Mouse (Mus musculus) embryonic facial prominence, embryonic 11.5 days (tissue): Measurements from ENCODE around the gene Ap4b1. TPM values are rescaled to one million over a fixed set of nuclear protein-coding genes. Genes with fewer than 3 reads are reported as not detected.
A peak's percentile ranks its signal among the peaks of the same experiment; 100 is the strongest.
"Not testable (repeated sequence)": the region's sequence is repeated elsewhere in the genome, so short reads cannot be mapped to it uniquely, and the experiment has no call there.

ENCODE experiments used
- ATAC-seq: fragments of 200-750 bp; cut with Nextera tagmentation; replicated peaks from 2 replicates; pipeline ENCODE4 v1.8.0; 2017; ENCODE audit warnings: low read depth; ENCODE audit not compliant: insufficient number of reproducible peaks, low FRiP score, low TSS enrichment
- DNase-seq: peaks from one replicate; pipeline ENCODE4 v3.0.0-alpha.2; 2015; ENCODE audit warnings: low spot score
- H3K27ac ChIP-seq: fragments of 300-500 bp; sonication (generic); replicated peaks from 2 replicates; pipeline ENCODE4 v1.5.1; 2014; ENCODE audit warnings: mild to moderate bottlenecking, low read depth, low read length, control low read depth
- H3K27me3 ChIP-seq: fragments of 300-500 bp; sonication (generic); 2 replicates; pipeline ENCODE4 v1.6.1; 2014; ENCODE audit warnings: mild to moderate bottlenecking, low read length, moderate library complexity, mixed read lengths; ENCODE audit not compliant: control insufficient read depth, insufficient read depth
- H3K36me3 ChIP-seq: fragments of 300-500 bp; sonication (generic); replicated peaks from 2 replicates; pipeline ENCODE4 v1.6.1; 2014; ENCODE audit warnings: low read depth, mild to moderate bottlenecking, low read length, moderate library complexity, mixed read lengths; ENCODE audit not compliant: control insufficient read depth, insufficient read depth
- H3K4me1 ChIP-seq: fragments of 300-500 bp; sonication (generic); 2 replicates; pipeline ENCODE4 v1.6.1; 2014; ENCODE audit warnings: low read length, mixed read lengths; ENCODE audit not compliant: control insufficient read depth, insufficient read depth
- H3K4me2 ChIP-seq: fragments of 300-500 bp; sonication (generic); 2 replicates; pipeline ENCODE4 v1.6.1; 2014; ENCODE audit warnings: low read depth, mild to moderate bottlenecking, control low read depth, low read length, moderate library complexity
- H3K4me3 ChIP-seq: fragments of 300-500 bp; sonication (generic); 2 replicates; pipeline ENCODE4 v1.5.1; 2014; ENCODE audit warnings: low read depth, low read length, control low read depth
- H3K9ac ChIP-seq: fragments of 300-500 bp; sonication (generic); replicated peaks from 2 replicates; pipeline ENCODE4 v1.6.1; 2014; ENCODE audit warnings: mild to moderate bottlenecking, control low read depth, low read length
- H3K9me3 ChIP-seq: fragments of 300-500 bp; sonication (generic); replicated peaks from 2 replicates; pipeline ENCODE4 v1.6.1; 2016; ENCODE audit warnings: mild to moderate bottlenecking, low read length, inconsistent platforms, mixed read lengths; ENCODE audit not compliant: control insufficient read depth
- WGBS: fragments of 180-500 bp; shearing (Covaris S2); extraction: QIAGEN DNeasy Blood & Tissue Kit; methylation state at CpG from one replicate; pipeline ENCODE4 v1.1.7; 2014; 5-methylcytosine and 5-hydroxymethylcytosine counted together
- polyA plus RNA-seq: library from polyadenylated mRNA; unstranded; fragments of >200 nt; fragmentation: Nextera tagmentation; extraction: Ambion mirVana; gene quantifications from 2 replicates; pipeline ENCODE4 v1.2.1, GENCODE M21; 2014

The Ap4b1 gene
- polyA plus RNA-seq, 1 experiment from 2014 or later: 22.8 TPM

DNA sequence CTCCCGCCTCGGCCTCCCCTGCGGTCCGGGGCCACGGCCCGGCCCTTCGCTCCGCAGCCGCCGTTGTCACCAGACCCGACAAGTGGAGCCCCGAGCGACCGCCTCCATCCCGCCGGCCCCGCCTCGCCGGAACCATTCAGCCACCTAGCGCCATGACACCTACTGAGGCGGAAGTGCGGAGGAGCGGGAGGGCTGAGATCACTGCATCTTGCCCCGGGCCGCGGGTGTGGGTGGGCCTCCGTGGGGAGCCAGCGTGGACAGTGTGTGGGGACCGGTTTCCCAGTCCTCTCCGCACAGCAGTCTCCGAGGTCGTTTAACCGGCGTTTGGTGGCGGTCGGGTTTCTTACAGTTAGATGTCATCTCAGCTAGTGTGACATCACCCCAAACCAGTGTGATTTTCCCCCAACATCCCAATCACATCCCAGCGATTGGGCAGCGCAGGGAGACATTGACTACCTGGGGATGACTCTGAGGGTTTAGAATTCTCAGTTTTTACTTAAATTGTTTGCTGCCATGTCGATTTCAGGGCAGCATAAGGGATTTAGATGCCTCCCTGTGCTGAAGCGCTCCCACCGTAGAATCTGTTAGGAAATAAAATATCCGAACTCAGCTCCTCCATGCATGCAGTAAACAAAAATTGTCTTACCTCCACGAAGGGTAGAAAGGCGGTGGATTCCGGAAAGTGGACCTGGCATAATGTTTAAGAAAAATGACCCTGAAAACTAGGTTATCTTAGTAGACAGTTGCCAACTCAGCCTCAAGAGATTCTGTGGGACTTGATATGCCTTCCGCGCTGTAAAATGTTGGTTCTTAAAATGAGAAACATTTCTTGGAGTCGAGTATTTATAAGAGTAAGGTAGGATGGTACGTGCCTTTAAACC is 17.9 kb upstream of the Ap4b1 start, which contains the start of gene Hipk1:
Gene Hipk1, minus strand, starts transcription at position 334 of the 881 bp plus-strand sequence.
- Histone ChIP-seq H3K4me2 (peak within 1 kb of the TSS; percentile 78), H3K36me3 (no peaks in the 10 kb centered on the region), H3K27ac (peak within 1 kb of the TSS; percentile 75), H3K9me3 (no peaks in the 10 kb centered on the region), H3K9ac (peak within 1 kb of the TSS; percentile 96), H3K4me3 (peak within 1 kb of the TSS; percentile 97), H3K27me3 (no peaks in the 10 kb centered on the region), H3K4me1 (no peaks in the 10 kb centered on the region)
- WGBS: 11% methylated on average over 41 of the region's 49 CpGs
- peak; percentile 94 for ATAC-seq
- DNase-seq: peak; percentile 94

DNA sequence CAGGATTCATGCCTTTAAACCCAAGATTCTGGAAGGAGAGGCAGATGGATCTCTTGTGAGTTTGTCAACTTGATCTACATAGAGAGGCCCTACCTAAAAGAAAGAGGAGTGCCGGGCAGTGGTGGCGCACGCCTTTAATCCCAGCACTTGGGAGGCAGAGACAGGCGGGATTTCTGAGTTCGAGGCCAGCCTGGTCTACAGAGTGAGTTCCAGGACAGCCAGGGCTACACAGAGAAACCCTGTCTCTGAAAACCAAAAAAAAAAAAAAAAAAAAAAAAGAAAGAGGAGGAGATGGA is 17.3 kb upstream of the Ap4b1 start:
- not testable (repeated sequence) for H3K9me3 ChIP-seq, H3K9ac ChIP-seq, H3K27ac ChIP-seq, H3K36me3 ChIP-seq, H3K4me1 ChIP-seq, H3K27me3 ChIP-seq, H3K4me3 ChIP-seq, H3K4me2 ChIP-seq, ATAC-seq, DNase-seq
- 81% methylated on average over 5 of the region's 5 CpGs for WGBS

DNA sequence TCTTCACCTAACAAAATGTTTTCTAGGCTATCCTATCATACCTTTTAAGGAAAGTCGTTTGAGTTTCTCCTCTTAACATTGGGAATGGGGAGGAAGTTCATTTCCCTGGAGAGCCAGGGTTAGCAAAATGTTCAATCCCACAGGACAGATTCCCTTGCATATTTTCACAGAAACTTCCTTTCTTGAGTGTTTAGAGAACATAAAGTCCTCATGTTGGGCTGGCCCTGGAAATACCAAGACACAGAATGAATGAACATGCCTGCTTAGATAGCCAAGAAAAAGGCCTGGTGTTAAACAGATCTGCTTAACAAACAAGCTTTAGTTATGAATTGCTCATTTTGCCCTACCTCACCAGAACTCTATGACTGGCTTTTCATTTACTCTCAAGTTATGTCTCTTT is 16.8 kb upstream of the Ap4b1 start:
- ATAC-seq: no peak

DNA sequence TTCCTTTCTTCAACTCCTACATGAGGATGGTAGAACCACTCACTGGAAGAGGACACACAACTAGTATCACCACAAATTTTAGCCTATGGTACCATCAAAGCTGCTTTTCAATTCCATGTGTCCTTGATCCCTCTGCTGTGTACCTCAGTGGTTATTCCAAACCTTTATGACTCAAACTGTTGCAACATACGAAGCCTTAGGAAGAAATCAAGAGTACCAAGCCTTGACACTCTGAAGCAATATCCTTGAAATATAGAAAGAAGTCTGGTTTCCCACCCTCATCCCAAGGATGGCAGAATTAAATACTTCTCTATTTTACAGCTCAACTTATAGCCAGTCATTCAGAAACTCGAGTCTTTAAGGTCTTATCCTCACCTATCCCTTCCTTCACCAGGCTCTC is 12.9 kb upstream of the Ap4b1 start:
- H3K4me3 ChIP-seq: no peak overlapping the region
- WGBS: 61% methylated on average over 2 of the region's 2 CpGs
- H3K9me3 ChIP-seq: no peaks in the 10 kb centered on the region
- H3K27ac ChIP-seq: no peak overlapping the region
- H3K36me3 ChIP-seq: no peaks in the 10 kb centered on the region
- no peak overlapping the region for H3K4me2 ChIP-seq
- H3K27me3 ChIP-seq: no peaks in the 10 kb centered on the region
- DNase-seq: no peak
- no peaks in the 10 kb centered on the region for H3K4me1 ChIP-seq
- no peak overlapping the region for H3K9ac ChIP-seq
- ATAC-seq: no peak

More for the DNA sequence above, 16.8 kb upstream of the Ap4b1 start:
- Histone ChIP-seq H3K9me3 (no peaks in the 10 kb centered on the region), H3K4me1 (no peaks in the 10 kb centered on the region), H3K9ac (no peak overlapping the region), H3K4me2 (no peak overlapping the region), H3K4me3 (no peak overlapping the region), H3K36me3 (no peaks in the 10 kb centered on the region), H3K27me3 (no peaks in the 10 kb centered on the region), H3K27ac (no peak overlapping the region)
- WGBS: 67% methylated on average over 1 of the region's 1 CpGs
- no peak for DNase-seq

DNA sequence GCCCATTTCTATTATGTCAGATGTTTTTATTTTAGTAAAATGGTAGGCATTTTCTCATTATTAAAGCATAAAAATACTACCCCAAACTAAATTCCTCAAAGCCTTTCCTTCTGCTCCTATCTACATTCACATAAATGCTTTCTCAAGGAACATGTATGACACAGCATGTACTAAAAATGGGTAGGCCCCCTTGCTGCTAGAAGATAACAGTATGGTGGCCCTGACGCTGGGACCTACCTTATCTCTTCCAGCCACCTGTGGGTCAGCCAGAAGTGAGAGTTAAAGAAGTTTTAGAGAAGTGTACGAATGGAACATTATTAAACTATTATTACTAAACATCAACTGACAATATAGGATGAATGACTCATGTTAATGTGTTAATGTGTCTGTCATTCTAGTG is 9.8 kb upstream of the Ap4b1 start:
- no peak overlapping the region for H3K4me2 ChIP-seq
- no peak overlapping the region for H3K9ac ChIP-seq
- no peaks in the 10 kb centered on the region for H3K36me3 ChIP-seq
- DNase-seq (no peak), ATAC-seq (no peak)
- H3K27ac ChIP-seq: no peak overlapping the region
- no peak overlapping the region for H3K4me3 ChIP-seq
- H3K27me3 ChIP-seq: no peaks in the 10 kb centered on the region
- WGBS: 86% methylated on average over 2 of the region's 2 CpGs
- H3K9me3 ChIP-seq: no peaks in the 10 kb centered on the region
- H3K4me1 ChIP-seq: no peaks in the 10 kb centered on the region

DNA sequence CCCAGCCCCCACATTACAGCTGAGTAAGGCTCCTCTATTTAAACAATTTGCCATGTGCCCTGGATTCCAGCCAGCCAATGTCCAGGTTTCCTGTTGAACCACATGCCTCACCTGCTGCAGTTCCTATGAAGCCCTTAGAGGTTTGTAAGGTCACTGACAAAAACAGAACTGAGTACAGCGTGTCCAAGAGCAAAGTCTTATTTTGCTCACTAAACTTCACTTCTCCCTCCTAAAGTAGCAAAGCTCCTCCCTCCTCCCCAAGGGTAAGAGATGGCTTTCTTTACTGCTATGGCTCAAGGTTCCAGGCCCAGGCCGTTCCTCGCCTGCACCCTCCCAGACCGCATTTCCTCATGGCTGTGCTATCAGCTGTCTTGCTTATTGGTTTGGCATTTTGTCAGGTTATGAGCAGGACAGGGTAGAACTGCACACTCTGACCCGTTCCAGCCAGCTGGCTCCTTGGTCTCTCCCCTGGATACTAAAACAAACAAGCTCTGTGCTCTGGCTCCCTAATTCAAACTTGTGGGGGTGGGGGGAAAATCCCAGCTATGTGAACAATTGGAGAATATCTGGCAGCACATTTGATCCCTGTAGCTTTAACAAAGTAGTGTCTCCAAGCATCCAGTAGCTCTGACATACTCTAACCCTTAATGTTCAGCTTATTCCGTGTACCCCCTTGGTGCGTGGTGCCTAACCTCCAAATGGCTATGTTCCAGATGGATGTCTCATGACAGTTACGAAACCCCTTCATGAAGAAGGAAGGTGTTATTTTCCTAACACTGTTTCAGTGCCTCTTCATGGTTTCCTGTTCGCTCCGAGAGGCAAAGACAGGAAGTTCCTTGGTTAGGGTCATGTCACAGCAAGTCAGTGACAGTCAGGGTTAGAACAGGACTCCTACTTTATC is 7.4 kb upstream of the Ap4b1 start:
- Histone ChIP-seq H3K4me2 (no peak overlapping the region), H3K27me3 (no peaks in the 10 kb centered on the region), H3K4me1 (no peaks in the 10 kb centered on the region), H3K9me3 (no peaks in the 10 kb centered on the region), H3K4me3 (no peak overlapping the region), H3K9ac (no peak overlapping the region), H3K36me3 (peaks cover 2% of the 10 kb centered on the region; the same call in 1 of the 2 replicates), H3K27ac (no peak overlapping the region)
- ATAC-seq (no peak), DNase-seq (no peak)
- 69% methylated on average over 10 of the region's 10 CpGs for WGBS

DNA sequence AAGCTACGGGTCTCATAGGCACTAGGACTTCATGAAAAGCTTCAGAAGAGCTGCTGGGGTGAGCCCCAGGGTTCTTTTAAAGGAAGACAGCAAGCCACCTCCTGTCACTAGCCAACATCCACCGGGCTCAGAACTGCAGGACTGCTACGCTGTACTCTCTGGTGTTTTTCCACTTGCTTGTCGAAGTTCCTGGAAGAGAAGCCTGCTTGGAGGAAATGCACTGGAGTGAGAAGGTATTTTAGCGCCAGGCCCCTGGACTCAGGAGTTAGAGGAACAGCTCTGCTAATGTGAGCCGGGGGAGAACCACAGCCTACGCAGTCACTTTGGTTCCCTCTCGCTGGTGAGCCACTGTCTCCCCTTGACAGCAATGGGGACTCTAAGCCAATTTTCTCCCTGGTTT is 6.5 kb upstream of the Ap4b1 start:
- no peak for ATAC-seq
- Histone ChIP-seq H3K27ac (no peak overlapping the region), H3K9me3 (no peaks in the 10 kb centered on the region), H3K4me1 (no peaks in the 10 kb centered on the region), H3K4me3 (no peak overlapping the region), H3K36me3 (peaks cover 2% of the 10 kb centered on the region; the same call in 1 of the 2 replicates), H3K4me2 (no peak overlapping the region), H3K27me3 (no peaks in the 10 kb centered on the region), H3K9ac (no peak overlapping the region)
- DNase-seq: no peak
- 92% methylated on average over 8 of the region's 8 CpGs for WGBS

DNA sequence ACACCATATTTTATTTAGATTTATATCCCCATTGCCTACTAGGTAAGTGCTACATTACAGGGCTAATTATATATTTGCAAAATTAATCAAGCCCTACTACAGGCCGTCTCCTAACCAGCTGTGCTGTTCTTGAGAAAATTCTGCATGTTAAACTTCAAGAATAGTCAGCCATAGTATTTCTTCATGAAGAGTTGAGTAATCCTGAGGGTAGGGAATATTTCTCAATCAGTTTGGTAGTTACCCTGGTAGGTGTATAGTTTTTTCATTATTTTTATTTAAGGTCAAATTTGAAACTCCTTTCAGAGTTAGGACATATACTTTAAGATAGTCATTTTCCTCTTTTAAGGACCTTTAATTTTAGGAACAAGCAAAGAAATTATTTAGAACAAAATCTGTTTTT is 3.6 kb upstream of the Ap4b1 start:
- DNase-seq (no peak), ATAC-seq (no peak)
- no peak overlapping the region for H3K27ac ChIP-seq
- H3K4me2 ChIP-seq: no peak overlapping the region
- no peaks in the 10 kb centered on the region for H3K27me3 ChIP-seq
- H3K36me3 ChIP-seq: peaks cover 2% of the 10 kb centered on the region; the same call in 1 of the 2 replicates
- no peak overlapping the region for H3K9ac ChIP-seq
- H3K4me3 ChIP-seq: no peak overlapping the region
- 88% methylated on average over 1 of the region's 1 CpGs for WGBS
- H3K4me1 ChIP-seq: no peaks in the 10 kb centered on the region
- no peaks in the 10 kb centered on the region for H3K9me3 ChIP-seq
